Mouse (Mus musculus): ENCODE data around the gene Itpkb.
"Not testable (repeated sequence)": the region's sequence is repeated elsewhere in the genome, so short reads cannot be mapped to it uniquely, and the experiment has no call there.

The Itpkb gene

GRCm38 (mm10) chr1:180365983-180366811, 35.9 kb downstream of the Itpkb start:
- no peak for DNase-seq (ENCODE audit: extremely low spot score, low spot score)

- DNase-seq (ENCODE audit: extremely low spot score, low spot score): no peak
Observed at GRCm38 (mm10) chr1:180367045-180367619, 36.8 kb downstream of the Itpkb start.

GRCm38 (mm10) chr1:180367626-180368025, 37.3 kb downstream of the Itpkb start:
- no peak for DNase-seq (ENCODE audit: extremely low spot score, low spot score)

- DNase-seq (ENCODE audit: extremely low spot score, low spot score): no peak
Observed at GRCm38 (mm10) chr1:180368112-180368511, 37.8 kb downstream of the Itpkb start.

- no peak for DNase-seq (ENCODE audit: extremely low spot score, low spot score)
Observed at GRCm38 (mm10) chr1:180368646-180369045, 38.4 kb downstream of the Itpkb start.

GRCm38 (mm10) chr1:180370858-180371652, 40.8 kb downstream of the Itpkb start:
- DNase-seq (ENCODE audit: extremely low spot score, low spot score): no peak

GRCm38 (mm10) chr1:180372258-180372657, 42.0 kb downstream of the Itpkb start:
- not testable (repeated sequence) for DNase-seq (ENCODE audit: extremely low spot score, low spot score)

GRCm38 (mm10) chr1:180376598-180376997, 46.3 kb downstream of the Itpkb start:
- DNase-seq (ENCODE audit: extremely low spot score, low spot score): no peak

GRCm38 (mm10) chr1:180379559-180379958, 49.3 kb downstream of the Itpkb start:
- no peak for DNase-seq (ENCODE audit: extremely low spot score, low spot score)

- DNase-seq (ENCODE audit: extremely low spot score, low spot score): no peak
Observed at GRCm38 (mm10) chr1:180382358-180382757, 52.1 kb downstream of the Itpkb start.

GRCm38 (mm10) chr1:180383884-180384283, 53.6 kb downstream of the Itpkb start:
- no peak for DNase-seq (ENCODE audit: extremely low spot score, low spot score)

- no peak for DNase-seq (ENCODE audit: extremely low spot score, low spot score)
Observed at GRCm38 (mm10) chr1:180384486-180384885, 54.2 kb downstream of the Itpkb start.

- no peak for DNase-seq (ENCODE audit: extremely low spot score, low spot score)
Observed at GRCm38 (mm10) chr1:180385308-180385707, 55.0 kb downstream of the Itpkb start.

GRCm38 (mm10) chr1:180386951-180387749, 56.9 kb downstream of the Itpkb start:
- peak; percentile 99 for DNase-seq (ENCODE audit: extremely low spot score, low spot score)

- DNase-seq (ENCODE audit: extremely low spot score, low spot score): no peak
Observed at GRCm38 (mm10) chr1:180387750-180388480, 57.6 kb downstream of the Itpkb start.

- no peak for DNase-seq (ENCODE audit: extremely low spot score, low spot score)
Observed at GRCm38 (mm10) chr1:180388481-180388880, 58.2 kb downstream of the Itpkb start.

- not testable (repeated sequence) for DNase-seq (ENCODE audit: extremely low spot score, low spot score)
Observed at GRCm38 (mm10) chr1:180389213-180389760, 59.0 kb downstream of the Itpkb start.

- no peak for DNase-seq (ENCODE audit: extremely low spot score, low spot score)
Observed at GRCm38 (mm10) chr1:180390321-180390731, 60.0 kb downstream of the Itpkb start.

GRCm38 (mm10) chr1:180390746-180391574, 60.7 kb downstream of the Itpkb start:
- no peak for DNase-seq (ENCODE audit: extremely low spot score, low spot score)

Measured in neural tube, embryonic 10.5 days (tissue).